Mouse (Mus musculus): ENCODE results near the gene Adamtsl1.

Adamtsl1 gene

GRCm38 (mm10) chr4:85920474-85920873 is 406.5 kb downstream of the Adamtsl1 start:
- in situ Hi-C loops (cut with MseI, MboI), result no loop called here

GRCm38 (mm10) chr4:85922741-85923140 is 408.8 kb downstream of the Adamtsl1 start:
- in situ Hi-C loops (cut with MseI, MboI), result no loop called here

- in situ Hi-C loops (cut with MseI, MboI), result no loop called here
These were observed 418.2 kb downstream of the Adamtsl1 start for GRCm38 (mm10) chr4:85932129-85932528.

- in situ Hi-C loops (cut with MseI, MboI), result no loop called here
These were observed 425.5 kb downstream of the Adamtsl1 start for GRCm38 (mm10) chr4:85939460-85939859.

GRCm38 (mm10) chr4:85941857-85942256 is 427.9 kb downstream of the Adamtsl1 start:
- in situ Hi-C loops (cut with MseI, MboI), result no loop called here

- in situ Hi-C loops (cut with MseI, MboI), result no loop called here
These were observed 439.6 kb downstream of the Adamtsl1 start for GRCm38 (mm10) chr4:85953590-85953989.

GRCm38 (mm10) chr4:85955387-85955786 is 441.4 kb downstream of the Adamtsl1 start:
- in situ Hi-C loops (cut with MseI, MboI), result no loop called here

- in situ Hi-C loops (cut with MseI, MboI), result no loop called here
These were observed 443.3 kb downstream of the Adamtsl1 start for GRCm38 (mm10) chr4:85957266-85957665.

- in situ Hi-C loops (cut with MseI, MboI), result no loop called here
These were observed 443.9 kb downstream of the Adamtsl1 start for GRCm38 (mm10) chr4:85957879-85958278.

- in situ Hi-C loops (cut with MseI, MboI), result no loop called here
These were observed 445.0 kb downstream of the Adamtsl1 start for GRCm38 (mm10) chr4:85959019-85959418.

- in situ Hi-C loops (cut with MseI, MboI), result no loop called here
These were observed 462.2 kb downstream of the Adamtsl1 start for GRCm38 (mm10) chr4:85976188-85976587.

- in situ Hi-C loops (cut with MseI, MboI), result no loop called here
These were observed 465.2 kb downstream of the Adamtsl1 start for GRCm38 (mm10) chr4:85979206-85979605.

- in situ Hi-C loops (cut with MseI, MboI), result no loop called here
These were observed 492.6 kb downstream of the Adamtsl1 start for GRCm38 (mm10) chr4:86006596-86006995.

GRCm38 (mm10) chr4:86013640-86014039 is 499.7 kb downstream of the Adamtsl1 start:
- in situ Hi-C loops (cut with MseI, MboI), result no loop called here

- in situ Hi-C loops (cut with MseI, MboI), result no loop called here
These were observed 505.0 kb downstream of the Adamtsl1 start for GRCm38 (mm10) chr4:86018928-86019327.

GRCm38 (mm10) chr4:86019586-86019985 is 505.6 kb downstream of the Adamtsl1 start:
- in situ Hi-C loops (cut with MseI, MboI), result no loop called here

GRCm38 (mm10) chr4:86020372-86021090 is 506.6 kb downstream of the Adamtsl1 start:
- in situ Hi-C loops (cut with MseI, MboI), result loop anchor here in 1 of 2 experiments (10.0 kb wide), 1 partner anchor 186 kb away; no protein-coding TSS in a partner anchor

- in situ Hi-C loops (cut with MseI, MboI), result loop anchor here (10.0 to 25.0 kb wide), 2 partner anchors 187 to 190 kb away; no protein-coding TSS in a partner anchor
These were observed 510.7 kb downstream of the Adamtsl1 start for GRCm38 (mm10) chr4:86024573-86025160.

GRCm38 (mm10) chr4:86029486-86029885 is 515.5 kb downstream of the Adamtsl1 start:
- in situ Hi-C loops (cut with MseI, MboI), result loop anchor here (10.0 to 25.0 kb wide), 2 partner anchors 192 to 195 kb away; no protein-coding TSS in a partner anchor

GRCm38 (mm10) chr4:86030208-86030607 is 516.2 kb downstream of the Adamtsl1 start:
- in situ Hi-C loops (cut with MseI, MboI), result loop anchor here in 1 of 2 experiments (25.0 kb wide), 1 partner anchor 193 kb away; no protein-coding TSS in a partner anchor

GRCm38 (mm10) chr4:86031041-86031440 is 517.1 kb downstream of the Adamtsl1 start:
- in situ Hi-C loops (cut with MseI, MboI), result loop anchor here in 1 of 2 experiments (25.0 kb wide), 1 partner anchor 194 kb away; no protein-coding TSS in a partner anchor

- in situ Hi-C loops (cut with MseI, MboI), result loop anchor here in 1 of 2 experiments (25.0 kb wide), 1 partner anchor 204 kb away; no protein-coding TSS in a partner anchor
These were observed 526.9 kb downstream of the Adamtsl1 start for GRCm38 (mm10) chr4:86040921-86041320.

- in situ Hi-C loops (cut with MseI, MboI), result loop anchor here in 1 of 2 experiments (25.0 kb wide), 1 partner anchor 208 kb away; no protein-coding TSS in a partner anchor
These were observed 531.5 kb downstream of the Adamtsl1 start for GRCm38 (mm10) chr4:86045448-86045847.

Measured in mouse trophoblast stem cell (cell line).